Mouse (Mus musculus): Measurements from ENCODE around the gene Atl3. TPM values are rescaled to one million over a fixed set of nuclear protein-coding genes. Genes with fewer than 3 reads are reported as not detected.

Gene Atl3
- total and polyA plus RNA-seq, 2 experiments from 2014 or later = 6.3 to 17.1 TPM

- Histone ChIP-seq H3K27me3 (ENCODE audit: control insufficient read depth, insufficient read depth, low read length) (no peaks in the 10 kb centered on the region), H3K9ac (replicated peaks; ENCODE audit: low read depth, low read length) (no peak overlapping the region), H3K9me3 (replicated peaks; ENCODE audit: control insufficient read depth, low read length) (no peaks in the 10 kb centered on the region), H3K27ac (ENCODE audit: low read depth) (no peak overlapping the region), H3K4me2 (ENCODE audit: low read depth, low read length) (no peak overlapping the region), H3K4me3 (ENCODE audit: low read depth, low read length) (no peak overlapping the region), H3K36me3 (replicated peaks; ENCODE audit: control insufficient read depth, insufficient read depth, low read length) (peaks cover 42% of the 10 kb centered on the region), H3K4me1 (ENCODE audit: control insufficient read depth, insufficient read depth) (no peaks in the 10 kb centered on the region)
- WGBS = 71% methylated on average over 1 of the region's 1 CpGs
- no peak for TF ChIP-seq EP300 (IDR thresholded peaks at IDR 0.05; ENCODE audit: low read depth)
- TF ChIP-seq CTCF (IDR thresholded peaks at IDR 0.05; ENCODE audit: low read depth) = no peak
- no peak for ATAC-seq (ENCODE audit: insufficient read depth, low read depth)
- no peak for DNase-seq (ENCODE audit: low spot score)
Observed at GRCm38 (mm10) chr19:7576180-7576579, 82.3 kb downstream of the Atl3 start.

GRCm38 (mm10) chr19:7577710-7578109 is 83.9 kb downstream of the Atl3 start:
- TF ChIP-seq EP300 (IDR thresholded peaks at IDR 0.05; ENCODE audit: low read depth) = no peak
- TF ChIP-seq CTCF (IDR thresholded peaks at IDR 0.05; ENCODE audit: low read depth) = no peak
- Histone ChIP-seq H3K27ac (ENCODE audit: low read depth) (no peak overlapping the region), H3K4me3 (ENCODE audit: low read depth, low read length) (no peak overlapping the region), H3K4me1 (ENCODE audit: control insufficient read depth, insufficient read depth) (peaks cover 1% of the 10 kb centered on the region; the same call in 1 of the 2 replicates), H3K4me2 (ENCODE audit: low read depth, low read length) (no peak overlapping the region), H3K9me3 (replicated peaks; ENCODE audit: control insufficient read depth, low read length) (no peaks in the 10 kb centered on the region), H3K27me3 (ENCODE audit: control insufficient read depth, insufficient read depth, low read length) (no peaks in the 10 kb centered on the region), H3K36me3 (replicated peaks; ENCODE audit: control insufficient read depth, insufficient read depth, low read length) (peaks cover 42% of the 10 kb centered on the region), H3K9ac (replicated peaks; ENCODE audit: low read depth, low read length) (no peak overlapping the region)
- DNase-seq (ENCODE audit: low spot score) (no peak), ATAC-seq (ENCODE audit: insufficient read depth, low read depth) (no peak)
- 83% methylated on average over 3 of the region's 3 CpGs for WGBS

- H3K4me3 ChIP-seq (ENCODE audit: low read depth, low read length) = no peak overlapping the region
- H3K9ac ChIP-seq (replicated peaks; ENCODE audit: low read depth, low read length) = no peak overlapping the region
- no peaks in the 10 kb centered on the region for H3K9me3 ChIP-seq (replicated peaks; ENCODE audit: control insufficient read depth, low read length)
- TF ChIP-seq CTCF (IDR thresholded peaks at IDR 0.05; ENCODE audit: low read depth) = no peak
- no peak for TF ChIP-seq EP300 (IDR thresholded peaks at IDR 0.05; ENCODE audit: low read depth)
- ATAC-seq (ENCODE audit: insufficient read depth, low read depth) (no peak), DNase-seq (ENCODE audit: low spot score) (no peak)
- H3K36me3 ChIP-seq (replicated peaks; ENCODE audit: control insufficient read depth, insufficient read depth, low read length) = peaks cover 25% of the 10 kb centered on the region; the same call in 1 of the 2 replicates
- 50% methylated on average over 5 of the region's 5 CpGs for WGBS
- no peak overlapping the region for H3K4me2 ChIP-seq (ENCODE audit: low read depth, low read length)
- no peak overlapping the region for H3K27ac ChIP-seq (ENCODE audit: low read depth)
- peaks cover 32% of the 10 kb centered on the region for H3K4me1 ChIP-seq (ENCODE audit: control insufficient read depth, insufficient read depth)
- H3K27me3 ChIP-seq (ENCODE audit: control insufficient read depth, insufficient read depth, low read length) = no peaks in the 10 kb centered on the region
Observed at GRCm38 (mm10) chr19:7581042-7581441, 87.2 kb downstream of the Atl3 start.

DNA sequence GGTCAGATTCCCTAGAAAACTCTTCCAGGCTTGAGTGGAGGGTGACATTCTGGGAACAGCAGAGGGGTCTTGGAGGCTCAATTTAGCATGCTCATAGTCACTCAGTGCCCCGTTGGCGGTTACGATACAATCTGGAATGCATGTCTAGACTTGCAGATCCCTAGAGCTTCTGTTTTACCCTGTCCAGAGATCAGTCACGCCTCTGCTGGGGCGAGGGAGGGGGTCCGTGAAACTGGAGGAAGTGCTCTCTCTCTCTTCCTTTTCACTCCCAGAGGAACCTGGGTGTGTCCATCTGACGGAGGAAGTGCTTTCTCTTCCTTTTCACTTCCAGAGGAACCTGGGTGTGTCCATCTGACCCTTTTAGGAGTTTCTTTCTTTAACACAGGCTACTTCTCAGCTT is 89.3 kb downstream of the Atl3 start:
- 0 out of 2 replicates have a peak, but pooled peaks cover under 1% of the 10 kb centered on the region for H3K9me3 ChIP-seq (replicated peaks; ENCODE audit: control insufficient read depth, low read length)
- DNase-seq (ENCODE audit: low spot score) = no peak
- H3K36me3 ChIP-seq (replicated peaks; ENCODE audit: control insufficient read depth, insufficient read depth, low read length) = peaks cover 23% of the 10 kb centered on the region
- H3K27ac ChIP-seq (ENCODE audit: low read depth) = 0 out of 2 replicates have a peak overlapping the region, but pooled peaks have one; percentile 34
- H3K4me3 ChIP-seq (ENCODE audit: low read depth, low read length) = no peak overlapping the region
- TF ChIP-seq EP300 (IDR thresholded peaks at IDR 0.05; ENCODE audit: low read depth) (no peak), CTCF (IDR thresholded peaks at IDR 0.05; ENCODE audit: low read depth) (no peak)
- ATAC-seq (ENCODE audit: insufficient read depth, low read depth) = peak; percentile 34; the same call in 1 of the 2 replicates
- H3K27me3 ChIP-seq (ENCODE audit: control insufficient read depth, insufficient read depth, low read length) = no peaks in the 10 kb centered on the region
- H3K4me2 ChIP-seq (ENCODE audit: low read depth, low read length) = no peak overlapping the region
- H3K9ac ChIP-seq (replicated peaks; ENCODE audit: low read depth, low read length) = no peak overlapping the region
- H3K4me1 ChIP-seq (ENCODE audit: control insufficient read depth, insufficient read depth) = peaks cover 32% of the 10 kb centered on the region
- 23% methylated on average over 7 of the region's 7 CpGs for WGBS

DNA sequence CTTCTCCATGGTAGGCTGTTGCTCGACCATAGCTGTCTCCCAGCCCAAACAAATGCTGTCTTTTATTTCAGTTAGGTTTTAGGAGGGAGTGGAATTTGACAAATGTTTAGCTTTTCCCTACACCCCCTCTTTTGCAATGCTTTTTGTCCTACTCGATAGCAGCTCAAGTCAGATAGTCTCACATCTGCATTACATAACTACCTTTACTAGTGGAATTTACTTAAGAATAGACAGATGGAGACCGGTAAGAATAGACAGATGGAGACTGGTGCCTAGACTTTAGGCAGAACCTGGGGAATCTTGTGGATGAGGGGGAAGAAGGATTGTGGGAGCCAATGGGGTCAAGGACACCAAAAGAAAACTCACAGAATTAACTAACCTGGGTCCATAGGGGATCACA is 89.8 kb downstream of the Atl3 start:
- DNase-seq (ENCODE audit: low spot score) = no peak

GRCm38 (mm10) chr19:7585279-7585678 is 91.4 kb downstream of the Atl3 start:
- no peak overlapping the region for H3K4me3 ChIP-seq (ENCODE audit: low read depth, low read length)
- no peak overlapping the region for H3K4me2 ChIP-seq (ENCODE audit: low read depth, low read length)
- H3K4me1 ChIP-seq (ENCODE audit: control insufficient read depth, insufficient read depth) = peaks cover 32% of the 10 kb centered on the region
- TF ChIP-seq CTCF (IDR thresholded peaks at IDR 0.05; ENCODE audit: low read depth) (no peak), EP300 (IDR thresholded peaks at IDR 0.05; ENCODE audit: low read depth) (no peak)
- 0 out of 2 replicates have a peak, but pooled peaks cover 3% of the 10 kb centered on the region for H3K9me3 ChIP-seq (replicated peaks; ENCODE audit: control insufficient read depth, low read length)
- peak overlapping the region; percentile 52 for H3K27ac ChIP-seq (ENCODE audit: low read depth)
- no peak overlapping the region for H3K9ac ChIP-seq (replicated peaks; ENCODE audit: low read depth, low read length)
- H3K36me3 ChIP-seq (replicated peaks; ENCODE audit: control insufficient read depth, insufficient read depth, low read length) = peaks cover 5% of the 10 kb centered on the region; the same call in 1 of the 2 replicates
- 62% methylated on average over 8 of the region's 8 CpGs for WGBS
- no peaks in the 10 kb centered on the region for H3K27me3 ChIP-seq (ENCODE audit: control insufficient read depth, insufficient read depth, low read length)
- ATAC-seq (ENCODE audit: insufficient read depth, low read depth) = no peak; the same call in 1 of the 2 replicates
- DNase-seq (ENCODE audit: low spot score) = no peak

More for the DNA sequence above, 89.8 kb downstream of the Atl3 start:
- ATAC-seq (ENCODE audit: insufficient read depth, low read depth) = no peak
- Histone ChIP-seq H3K9ac (replicated peaks; ENCODE audit: low read depth, low read length) (no peak overlapping the region), H3K4me2 (ENCODE audit: low read depth, low read length) (no peak overlapping the region), H3K27me3 (ENCODE audit: control insufficient read depth, insufficient read depth, low read length) (no peaks in the 10 kb centered on the region), H3K36me3 (replicated peaks; ENCODE audit: control insufficient read depth, insufficient read depth, low read length) (peaks cover 21% of the 10 kb centered on the region), H3K9me3 (replicated peaks; ENCODE audit: control insufficient read depth, low read length) (0 out of 2 replicates have a peak, but pooled peaks cover 3% of the 10 kb centered on the region), H3K4me1 (ENCODE audit: control insufficient read depth, insufficient read depth) (peaks cover 32% of the 10 kb centered on the region), H3K4me3 (ENCODE audit: low read depth, low read length) (no peak overlapping the region), H3K27ac (ENCODE audit: low read depth) (peak overlapping the region; percentile 34; the same call in 1 of the 2 replicates)
- WGBS = 81% methylated on average over 3 of the region's 3 CpGs
- TF ChIP-seq CTCF (IDR thresholded peaks at IDR 0.05; ENCODE audit: low read depth) = no peak

Data from heart, postnatal 0 days (tissue).